Mouse (Mus musculus): ENCODE measurements at regions not wholly inside any gene's neighbourhood (a gene's known extent, or its start where the extent isn't known, plus 50 kb on each side); places are given as distances from the start of the nearest gene placed in this dataset.

DNA sequence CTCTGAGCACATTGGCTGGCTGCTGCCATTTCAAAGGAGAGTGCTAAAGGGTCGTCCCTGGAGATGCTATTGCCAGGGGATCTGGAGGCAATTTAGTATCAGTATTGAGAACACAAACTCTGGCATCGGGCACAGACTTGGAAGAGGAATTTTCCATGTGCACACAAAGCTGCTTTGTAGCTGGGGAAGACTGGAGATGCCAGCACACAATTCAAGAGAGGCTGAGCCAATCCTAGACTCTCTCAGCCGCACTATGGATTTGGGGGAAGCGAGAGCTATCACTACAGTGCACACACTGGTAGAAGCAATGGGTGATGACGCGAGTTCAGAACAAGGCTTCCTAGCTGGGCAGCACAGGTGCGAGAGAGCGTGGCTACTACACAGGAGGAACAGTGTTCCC, 97.0 kb downstream of the Smim20 start:
- Histone ChIP-seq H3K36me3 (ENCODE audit: control insufficient read depth in 1 of 2, insufficient read depth in 2 of 2, low read length in 2 of 2) (no peaks in the 10 kb centered on the region), H3K4me1 (ENCODE audit: control insufficient read depth in 1 of 2, insufficient read depth in 2 of 2, low read length in 2 of 2) (no peaks in the 10 kb centered on the region), H3K79me2 (ENCODE audit: control insufficient read depth, insufficient read depth, low read length, poor library complexity) (no peaks in the 10 kb centered on the region), H3K9me3 (replicated peaks; ENCODE audit: insufficient read depth, low read length) (no peaks in the 10 kb centered on the region), H3K9ac (ENCODE audit: control insufficient read depth, low read depth, low read length, poor library complexity, severe bottlenecking) (no peak overlapping the region), H3K27me3 (ENCODE audit: control insufficient read depth in 1 of 2, insufficient read depth in 2 of 2, low read length in 2 of 2) (0 out of 4 replicates have a peak, but pooled peaks cover 0 to 1% of the 10 kb centered on the region in 2 experiments), H3K4me3 (ENCODE audit: control insufficient read depth in 1 of 2, insufficient read depth in 1 of 2, low read depth in 2 of 2, low read length in 2 of 2) (no peak overlapping the region), H3K27ac (ENCODE audit: control insufficient read depth, low read depth, low read length) (no peak overlapping the region)
- TF ChIP-seq MAX (IDR thresholded peaks at IDR 0.05; ENCODE audit: low read length) (no peak), KAT2A (conservative IDR thresholded peaks at IDR 0.05; ENCODE audit: low read depth, low read length) (no peak), USF2 (IDR thresholded peaks at IDR 0.05; ENCODE audit: borderline replicate concordance in 1 of 2, insufficient read depth in 1 of 2, low read depth in 1 of 2, low read length in 2 of 2) (no peak), E2F4 (IDR thresholded peaks at IDR 0.05; ENCODE audit: borderline replicate concordance, low read depth, low read length) (no peak), SMC3 (IDR thresholded peaks at IDR 0.05; ENCODE audit: low read depth, low read length) (no peak), MEF2A (IDR thresholded peaks at IDR 0.05; ENCODE audit: extremely low read depth, insufficient replicate concordance, low read depth, low read length, poor library complexity, severe bottlenecking) (no peak), POLR2A (IDR thresholded peaks at IDR 0.05; ENCODE audit: control insufficient read depth in 1 of 2, insufficient read depth in 1 of 2, low read depth in 1 of 2, low read length in 2 of 2, poor library complexity in 1 of 2) (no peak), ELF1 (IDR thresholded peaks at IDR 0.05; ENCODE audit: low read depth, low read length) (no peak), ZNF384 (IDR thresholded peaks at IDR 0.05; ENCODE audit: low read depth, low read length) (no peak), TCF12 (IDR thresholded peaks at IDR 0.05; ENCODE audit: low read depth, low read length) (no peak)
- DNase-seq (ENCODE audit: low read depth, low spot score): no peak

- Histone ChIP-seq H3K9ac (ENCODE audit: control insufficient read depth, low read depth, low read length, poor library complexity, severe bottlenecking) (no peak overlapping the region), H3K27me3 (ENCODE audit: control insufficient read depth in 1 of 2, insufficient read depth in 2 of 2, low read length in 2 of 2) (no peaks in the 10 kb centered on the region), H3K4me3 (ENCODE audit: control insufficient read depth in 1 of 2, insufficient read depth in 1 of 2, low read depth in 2 of 2, low read length in 2 of 2) (no peak overlapping the region), H3K36me3 (ENCODE audit: control insufficient read depth in 1 of 2, insufficient read depth in 2 of 2, low read length in 2 of 2) (no peaks in the 10 kb centered on the region), H3K9me3 (replicated peaks; ENCODE audit: insufficient read depth, low read length) (no peaks in the 10 kb centered on the region), H3K4me1 (ENCODE audit: control insufficient read depth in 1 of 2, insufficient read depth in 2 of 2, low read length in 2 of 2) (no peaks in the 10 kb centered on the region), H3K79me2 (ENCODE audit: control insufficient read depth, insufficient read depth, low read length, poor library complexity) (no peaks in the 10 kb centered on the region), H3K27ac (ENCODE audit: control insufficient read depth, low read depth, low read length) (no peak overlapping the region)
- DNase-seq (ENCODE audit: low read depth, low spot score): no peak
- no peak for TF ChIP-seq CHD2 (IDR thresholded peaks at IDR 0.05; ENCODE audit: low read length)
- no peak for TF ChIP-seq ZNF384 (IDR thresholded peaks at IDR 0.05; ENCODE audit: low read depth, low read length)
Measured at GRCm38 (mm10) chr5:53366882-53367561, 98.9 kb upstream of the Rbpj start.

GRCm38 (mm10) chr5:53370272-53370671, 95.7 kb upstream of the Rbpj start:
- Histone ChIP-seq H3K9ac (ENCODE audit: control insufficient read depth, low read depth, low read length, poor library complexity, severe bottlenecking) (no peak overlapping the region), H3K79me2 (ENCODE audit: control insufficient read depth, insufficient read depth, low read length, poor library complexity) (no peaks in the 10 kb centered on the region), H3K27me3 (ENCODE audit: control insufficient read depth in 1 of 2, insufficient read depth in 2 of 2, low read length in 2 of 2) (no peaks in the 10 kb centered on the region), H3K9me3 (replicated peaks; ENCODE audit: insufficient read depth, low read length) (no peaks in the 10 kb centered on the region), H3K36me3 (ENCODE audit: control insufficient read depth in 1 of 2, insufficient read depth in 2 of 2, low read length in 2 of 2) (no peaks in the 10 kb centered on the region), H3K4me3 (ENCODE audit: control insufficient read depth in 1 of 2, insufficient read depth in 1 of 2, low read depth in 2 of 2, low read length in 2 of 2) (no peak overlapping the region), H3K4me1 (ENCODE audit: control insufficient read depth in 1 of 2, insufficient read depth in 2 of 2, low read length in 2 of 2) (no peaks in the 10 kb centered on the region), H3K27ac (ENCODE audit: control insufficient read depth, low read depth, low read length) (no peak overlapping the region)
- TF ChIP-seq GABPA (IDR thresholded peaks at IDR 0.05; ENCODE audit: low read depth, low read length) (no peak), UBTF (IDR thresholded peaks at IDR 0.05; ENCODE audit: borderline replicate concordance, insufficient read depth, low read depth, low read length) (no peak), TBP (IDR thresholded peaks at IDR 0.05; ENCODE audit: low read depth, low read length) (no peak), TAL1 (IDR thresholded peaks at IDR 0.05; ENCODE audit: low read length) (no peak), EP300 (IDR thresholded peaks at IDR 0.05; ENCODE audit: low read depth in 1 of 2, low read length in 2 of 2) (no peak), TCF12 (IDR thresholded peaks at IDR 0.05; ENCODE audit: low read depth, low read length) (no peak), HCFC1 (IDR thresholded peaks at IDR 0.05; ENCODE audit: low read depth, low read length) (no peak), GATA1 (IDR thresholded peaks at IDR 0.05; ENCODE audit: low read depth, low read length) (no peak), SMC3 (IDR thresholded peaks at IDR 0.05; ENCODE audit: low read depth, low read length) (no peak), POLR2AphosphoS5 (IDR thresholded peaks at IDR 0.05; ENCODE audit: borderline replicate concordance, low read depth, low read length) (no peak)
- DNase-seq (ENCODE audit: low read depth, low spot score): no peak

Measured in MEL (cell line).